ENCODE assay signal across 27 mouse cellular contexts in the genomic region with DNA sequence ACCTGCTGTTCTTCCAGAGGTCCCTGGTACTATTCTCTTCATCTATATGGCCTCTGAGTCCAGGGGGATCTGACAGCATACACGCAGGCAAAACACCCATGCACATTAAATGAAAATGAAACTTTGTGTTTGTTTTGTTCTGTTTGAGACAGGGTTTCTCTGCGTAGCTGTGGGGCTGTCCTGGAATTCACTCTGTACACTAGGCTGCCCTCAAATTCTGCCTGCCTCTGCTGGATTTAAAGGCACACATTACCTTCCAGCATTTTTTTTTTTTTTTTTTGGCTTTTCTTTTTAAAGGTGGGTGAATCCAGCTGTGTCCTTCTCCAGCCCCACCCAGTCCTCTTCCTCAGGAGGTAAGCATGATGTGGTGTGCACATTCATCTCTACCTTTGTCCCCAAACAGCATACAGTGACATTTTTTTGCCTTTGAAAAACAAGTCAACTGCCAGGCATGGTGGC. TPM values are rescaled to one million over a fixed set of nuclear protein-coding genes. Genes with fewer than 3 reads are reported as not detected.
A peak's percentile ranks its signal among the peaks of the same experiment; 100 is the strongest.
DNase-seq lines count a peak whose midpoint lies in the region; ATAC-seq and TF ChIP-seq lines count a peak whose summit lies in the region.
"Had no signal": no experiment of that assay in that cellular context is flagged by ENCODE, and none has a peak within 500 bp of the region (broad histone marks: within the 10 kb centered on the region; RNA-seq: fewer than 3 reads in every experiment).

No protein-coding gene starts in this region.

- H3K79me2 ChIP-seq in CH12.LX (replicated peaks; ENCODE audit: control insufficient read depth, extremely low read depth, insufficient read depth, poor library complexity, severe bottlenecking) = peaks cover 14% of the 10 kb centered on the region

- peak overlapping the region; percentile 38; the same call in 1 of the 2 replicates for H3K27ac ChIP-seq in CH12.LX (ENCODE audit: insufficient read depth, low read depth)
- peak overlapping the region; percentile 30; the same call in 1 of the 2 replicates for H3K27ac ChIP-seq in liver, postnatal 0 days (ENCODE audit: low read depth)
- H3K27ac ChIP-seq in midbrain, embryonic 14.5 days (replicated peaks; ENCODE audit: low read depth, low read length) = no peak overlapping the region
- H3K27ac ChIP-seq: embryonic facial prominence, embryonic 10.5 days; gastrocnemius, adult 2 months; hindbrain, embryonic 13.5 days; kidney, embryonic 15.5 days; limb, embryonic 12.5 days; midbrain, embryonic 12.5 days; neural tube, embryonic 13.5 days had no signal

- no peak overlapping the region for H3K9ac ChIP-seq in CH12.LX (ENCODE audit: insufficient read depth, low read depth)
- H3K9ac ChIP-seq in liver, postnatal 0 days (replicated peaks) = no peak overlapping the region
- H3K9ac ChIP-seq in midbrain, embryonic 14.5 days (replicated peaks; ENCODE audit: low read length) = no peak overlapping the region
- H3K9ac ChIP-seq: heart, embryonic 12.5 days; hindbrain, embryonic 13.5 days; kidney, embryonic 15.5 days; limb, embryonic 12.5 days; midbrain, embryonic 12.5 days; neural tube, embryonic 13.5 days had no signal

- peaks cover 9 to 88% of the 10 kb centered on the region in 2 experiments for H3K4me1 ChIP-seq in CH12.LX (ENCODE audit: control insufficient read depth in 1 of 2, insufficient read depth in 2 of 2)
- peaks cover 5% of the 10 kb centered on the region; the same call in 1 of the 2 replicates for H3K4me1 ChIP-seq in liver, postnatal 0 days (ENCODE audit: insufficient read depth)
- no peaks in the 10 kb centered on the region for H3K4me1 ChIP-seq in midbrain, embryonic 14.5 days (ENCODE audit: control insufficient read depth, insufficient read depth, low read length)

- whole genome bisulfite sequencing in liver, postnatal 0 days (ENCODE audit: insufficient replicate concordance) = 55% methylated on average over 2 of the region's 2 CpGs
- WGBS in midbrain, embryonic 14.5 days = 74% methylated on average over 2 of the region's 2 CpGs

- ATAC-seq in liver, postnatal 0 days = no peak
- ATAC-seq in midbrain, embryonic 14.5 days (ENCODE audit: low FRiP score, low TSS enrichment) = no peak
- ATAC-seq: intestine, embryonic 16.5 days had no signal

- in situ Hi-C loops in CH12.LX (cut with MboI; ENCODE audit: low pct_ligation_motif_present, low pct_unique_long_range_greater_than_20kb, low sequenced_read_pairs) = no loop called here

- no peak for TF ChIP-seq CTCF in CH12.LX (conservative IDR thresholded peaks at IDR 0.05 in 1 of 2, IDR thresholded peaks at IDR 0.05 in 1 of 2; ENCODE audit: low read depth in 2 of 2, low read length in 2 of 2)
- no peak for TF ChIP-seq CTCF in liver, postnatal 0 days (IDR thresholded peaks at IDR 0.05; ENCODE audit: low read depth)

- H3K9me3 ChIP-seq in CH12.LX (replicated peaks; ENCODE audit: low read length) = peaks cover 4% of the 10 kb centered on the region
- no peaks in the 10 kb centered on the region for H3K9me3 ChIP-seq in liver, postnatal 0 days (ENCODE audit: low read length)
- no peaks in the 10 kb centered on the region for H3K9me3 ChIP-seq in midbrain, embryonic 14.5 days (ENCODE audit: control insufficient read depth, low read length)
- H3K9me3 ChIP-seq: embryonic facial prominence, embryonic 10.5 days; heart, embryonic 12.5 days; hindbrain, embryonic 13.5 days; kidney, embryonic 15.5 days; limb, embryonic 12.5 days; midbrain, embryonic 12.5 days; neural tube, embryonic 13.5 days had no signal

- 0 out of 2 replicates have a peak overlapping the region, but pooled peaks have one; percentile 7 for H3K4me2 ChIP-seq in CH12.LX (ENCODE audit: insufficient read depth, low read depth, poor library complexity, severe bottlenecking)
- no peak overlapping the region for H3K4me2 ChIP-seq in liver, postnatal 0 days (ENCODE audit: low read depth, low read length)
- H3K4me2 ChIP-seq in midbrain, embryonic 14.5 days (ENCODE audit: low read length) = no peak overlapping the region
- H3K4me2 ChIP-seq: heart, embryonic 12.5 days; hindbrain, embryonic 13.5 days; kidney, embryonic 15.5 days; limb, embryonic 12.5 days; midbrain, embryonic 12.5 days; neural tube, embryonic 13.5 days had no signal

- no peak for TF ChIP-seq RAD21 in CH12.LX (IDR thresholded peaks at IDR 0.05; ENCODE audit: low read depth, low read length)

- DNase-seq in lung, postnatal 25 days (ENCODE audit: low spot score) = peak; percentile 18
- DNase-seq in lung, postnatal 4 days = no peak
- no peak for DNase-seq in CH12.LX (ENCODE audit: extremely low read depth)
- peak; percentile 58 for DNase-seq in ZHBTc4 (ENCODE audit: low read depth, low spot score)
- DNase-seq in liver, postnatal 0 days = no peak
- DNase-seq in midbrain, embryonic 14.5 days = no peak
- no peak for DNase-seq in gastrocnemius, postnatal 4 days (ENCODE audit: low spot score in 2 of 2)
- DNase-seq: adrenal gland, postnatal 10 days; gastrocnemius, adult 2 months; lung, adult 2 months; right cerebral cortex, adult 18-20 months; thymus, adult 18-20 months had no signal

- H3K27me3 ChIP-seq in CH12.LX (replicated peaks) = no peaks in the 10 kb centered on the region
- H3K27me3 ChIP-seq in liver, postnatal 0 days (ENCODE audit: insufficient read depth, low read length) = no peaks in the 10 kb centered on the region
- H3K27me3 ChIP-seq in midbrain, embryonic 14.5 days (ENCODE audit: control insufficient read depth, insufficient read depth, low read length) = no peaks in the 10 kb centered on the region
- H3K27me3 ChIP-seq: heart, embryonic 12.5 days; hindbrain, embryonic 13.5 days; kidney, embryonic 15.5 days; limb, embryonic 12.5 days; midbrain, embryonic 12.5 days; neural tube, embryonic 13.5 days had no signal

- H3K36me3 ChIP-seq in CH12.LX (replicated peaks in 1 of 2; ENCODE audit: control insufficient read depth in 1 of 2, insufficient read depth in 1 of 2, low read length in 1 of 2) = peaks cover 33 to 41% of the 10 kb centered on the region in 2 experiments
- peaks cover 34% of the 10 kb centered on the region for H3K36me3 ChIP-seq in liver, postnatal 0 days (replicated peaks; ENCODE audit: insufficient read depth, low read length)
- H3K36me3 ChIP-seq in midbrain, embryonic 14.5 days (ENCODE audit: control insufficient read depth, insufficient read depth, low read length) = peaks cover 36% of the 10 kb centered on the region

- H3K4me3 ChIP-seq in CH12.LX (replicated peaks in 1 of 3; ENCODE audit: low read depth in 2 of 3, low read length in 2 of 3, poor library complexity in 1 of 3) = no peak overlapping the region
- no peak overlapping the region for H3K4me3 ChIP-seq in liver, postnatal 0 days (ENCODE audit: low read depth, low read length)
- H3K4me3 ChIP-seq in midbrain, embryonic 14.5 days (replicated peaks; ENCODE audit: low read depth, low read length) = no peak overlapping the region
- H3K4me3 ChIP-seq: embryonic facial prominence, embryonic 10.5 days; gastrocnemius, adult 2 months; heart, embryonic 12.5 days; hindbrain, embryonic 13.5 days; kidney, embryonic 15.5 days; limb, embryonic 12.5 days; midbrain, embryonic 12.5 days; neural tube, embryonic 13.5 days had no signal

- no peak for TF ChIP-seq EP300 in CH12.LX (IDR thresholded peaks at IDR 0.05; ENCODE audit: low read length)
- TF ChIP-seq EP300 in liver, postnatal 0 days (IDR thresholded peaks at IDR 0.05; ENCODE audit: low read depth) = no peak

- dilution Hi-C loops in CH12.LX (cut with MboI; ENCODE audit: extremely low pct_ligation_motif_present, extremely low pct_unique_long_range_greater_than_20kb, low sequenced_read_pairs) = no loop called here

- no peak for TF ChIP-seq POLR2A in CH12.LX (IDR thresholded peaks at IDR 0.05; ENCODE audit: low read depth, low read length)

TF ChIP-seq in CH12.LX, 34 proteins besides CTCF, POLR2A, EP300 and RAD21 (continues in another document):
- TF ChIP-seq ZNF384 (IDR thresholded peaks at IDR 0.05; ENCODE audit: low read depth, low read length) (peak; percentile 42; the same call in 1 of the 2 replicates), BHLHE40 (IDR thresholded peaks at IDR 0.05; ENCODE audit: low read depth, low read length) (no peak), HCFC1 (IDR thresholded peaks at IDR 0.05; ENCODE audit: low read depth, low read length) (no peak), ELF1 (IDR thresholded peaks at IDR 0.05; ENCODE audit: low read depth, low read length) (no peak)

RNA-seq across cellular contexts. Expression of a gene that starts 5.0 kb away (rescaled TPM):
- total RNA-seq in CH12.LX (2012; rRNA removed) = 71.3 and 75.2 TPM in 2 replicates
- total RNA-seq in CH12.LX (2014; rRNA removed) = 46.6 and 51.8 TPM in 2 replicates
- 313 and 422 TPM in 2 replicates for polyA plus RNA-seq in CH12.LX (2012; ENCODE audit: insufficient read length, low read depth)
- 32.0 and 34.0 TPM in 2 replicates for polyA plus RNA-seq in liver, postnatal 0 days (2015; fragmentation: Nextera tagmentation; extraction: Ambion mirVana)
- 0.28 TPM in 1 of 2 replicates, not detected in the other for polyA plus RNA-seq in midbrain, embryonic 14.5 days (2014; fragmentation: Nextera tagmentation; extraction: Ambion mirVana)
- total RNA-seq in gastrocnemius, postnatal 4 days (2021) = under 1 TPM; 0.31 to 0.98 TPM
- total RNA-seq: gastrocnemius, adult 2 months; granulocyte monocyte progenitor cell, adult 5-6 weeks had no signal

RNA-seq across cellular contexts. Expression of a gene that starts 8.0 kb away (rescaled TPM):
- total RNA-seq in CH12.LX (2012; rRNA removed) = 4,140 and 4,169 TPM in 2 replicates
- 2,094 and 2,149 TPM in 2 replicates for total RNA-seq in CH12.LX (2014; rRNA removed)
- polyA plus RNA-seq in CH12.LX (2012; ENCODE audit: insufficient read length, low read depth) = 1,720 and 1,739 TPM in 2 replicates
- polyA plus RNA-seq in liver, postnatal 0 days (2015; fragmentation: Nextera tagmentation; extraction: Ambion mirVana) = 1,140 and 1,164 TPM in 2 replicates
- 1,428 and 1,598 TPM in 2 replicates for polyA plus RNA-seq in midbrain, embryonic 14.5 days (2014; fragmentation: Nextera tagmentation; extraction: Ambion mirVana)
- 1,000 to 10,000 TPM; 1,082 to 1,250 TPM for total RNA-seq in gastrocnemius, postnatal 4 days (2021)

RNA-seq across cellular contexts. Expression of a gene that starts 10.6 kb away (rescaled TPM):
- total RNA-seq in CH12.LX (2012; rRNA removed) = 37.8 and 40.2 TPM in 2 replicates
- 14.6 and 17.8 TPM in 2 replicates for total RNA-seq in CH12.LX (2014; rRNA removed)
- 128 and 134 TPM in 2 replicates for polyA plus RNA-seq in CH12.LX (2012; ENCODE audit: insufficient read length, low read depth)
- polyA plus RNA-seq in liver, postnatal 0 days (2015; fragmentation: Nextera tagmentation; extraction: Ambion mirVana) = 30.2 and 30.4 TPM in 2 replicates
- 44.7 and 51.0 TPM in 2 replicates for polyA plus RNA-seq in midbrain, embryonic 14.5 days (2014; fragmentation: Nextera tagmentation; extraction: Ambion mirVana)
- 10 to 100 TPM; 79.6 to 98.8 TPM for total RNA-seq in gastrocnemius, postnatal 4 days (2021)

RNA-seq across cellular contexts. Expression of a gene that starts 22.3 kb away (rescaled TPM):
- total RNA-seq in CH12.LX (2012; rRNA removed) (not detected in 2 replicates), CH12.LX (2014; rRNA removed) (not detected in 2 replicates)
- polyA plus RNA-seq in CH12.LX (2012; ENCODE audit: insufficient read length, low read depth) = not detected in 2 replicates
- polyA plus RNA-seq in liver, postnatal 0 days (2015; fragmentation: Nextera tagmentation; extraction: Ambion mirVana) = not detected in 2 replicates
- not detected in 2 replicates for polyA plus RNA-seq in midbrain, embryonic 14.5 days (2014; fragmentation: Nextera tagmentation; extraction: Ambion mirVana)
- total RNA-seq in gastrocnemius, postnatal 4 days (2021) = not detected
- total RNA-seq: adrenal gland, postnatal 10 days; gastrocnemius, adult 2 months; granulocyte monocyte progenitor cell, adult 5-6 weeks; heart, postnatal 25 days; layer of hippocampus, postnatal 14 days; left cerebral cortex, postnatal 10 days had no signal
- polyA plus RNA-seq: embryonic facial prominence, embryonic 10.5 days; forebrain, embryonic 11.5 days; heart, embryonic 12.5 days; intestine, embryonic 16.5 days; kidney, embryonic 15.5 days; large intestine, adult 2 months; limb, embryonic 12.5 days; lung, adult 2 months; midbrain, embryonic 12.5 days; neural tube, embryonic 13.5 days had no signal

RNA-seq across cellular contexts. Expression of a gene that starts 22.4 kb away (rescaled TPM):
- not detected in 2 replicates for total RNA-seq in CH12.LX (2012; rRNA removed)
- not detected in 2 replicates for total RNA-seq in CH12.LX (2014; rRNA removed)
- not detected in 2 replicates for polyA plus RNA-seq in CH12.LX (2012; ENCODE audit: insufficient read length, low read depth)
- not detected in 2 replicates for polyA plus RNA-seq in liver, postnatal 0 days (2015; fragmentation: Nextera tagmentation; extraction: Ambion mirVana)
- polyA plus RNA-seq in midbrain, embryonic 14.5 days (2014; fragmentation: Nextera tagmentation; extraction: Ambion mirVana) = not detected in 2 replicates
- total RNA-seq in gastrocnemius, postnatal 4 days (2021) = not detected
- total RNA-seq: adrenal gland, postnatal 10 days; gastrocnemius, adult 2 months; granulocyte monocyte progenitor cell, adult 5-6 weeks; heart, postnatal 25 days; layer of hippocampus, postnatal 14 days; left cerebral cortex, postnatal 10 days had no signal
- polyA plus RNA-seq: brain, embryonic 14.5 days; embryonic facial prominence, embryonic 10.5 days; forebrain, embryonic 11.5 days; heart, embryonic 12.5 days; hindbrain, embryonic 13.5 days; intestine, embryonic 16.5 days; kidney, embryonic 15.5 days; large intestine, adult 2 months; limb, embryonic 12.5 days; lung, adult 2 months; midbrain, embryonic 12.5 days; neural tube, embryonic 13.5 days had no signal

Comparison
In these comparisons a context has a peak if more than half of its experiments do, and no peak if none do; other contexts are left out.
1. DNase-seq: peak in lung, postnatal 25 days (single experiment) and ZHBTc4 (single experiment); none in lung, postnatal 4 days (0 of 2), CH12.LX (single experiment), liver, postnatal 0 days (single experiment), midbrain, embryonic 14.5 days (single experiment) and gastrocnemius, postnatal 4 days (0 of 2).
2. RNA of a gene that starts 5.0 kb away (polyA plus RNA-seq): 313 to 422 TPM in CH12.LX and 32.0 to 34.0 TPM in liver, postnatal 0 days; 0.28 TPM in midbrain, embryonic 14.5 days; every median in the first group is over 10 times any median in the second.